Mouse (Mus musculus) brown adipose tissue, adult 24 weeks (tissue): ENCODE results near the gene Xdh. TPM values are rescaled to one million over a fixed set of nuclear protein-coding genes. Genes with fewer than 3 reads are reported as not detected.
"Not testable (repeated sequence)": the region's sequence is repeated elsewhere in the genome, so short reads cannot be mapped to it uniquely, and the experiment has no call there.

Source experiments
- H3K27ac ChIP-seq: fragments of 200-500 bp; replicated peaks from 2 replicates; pipeline ENCODE4 v1.5.1; 2012; ENCODE audit warnings: low read depth, mild to moderate bottlenecking, low read length
- H3K4me1 ChIP-seq: fragments of 200-500 bp; 2 replicates; pipeline ENCODE4 v1.6.1; 2012; ENCODE audit warnings: low read length, mixed read lengths; ENCODE audit not compliant: control insufficient read depth, insufficient read depth, insufficient read length
- H3K4me3 ChIP-seq: fragments of 200-500 bp; 2 replicates; pipeline ENCODE4 v1.5.1; 2012; ENCODE audit warnings: low read depth, mild to moderate bottlenecking, low read length, moderate library complexity; ENCODE audit not compliant: insufficient read depth
- polyA plus RNA-seq: library from polyadenylated mRNA; stranded (reverse); fragments of >200 nt; gene quantifications from 2 replicates; pipeline ENCODE4 v1.2.4, GENCODE M21; 2012; ENCODE audit not compliant: missing spikeins, insufficient read depth, insufficient read length

Xdh gene
- polyA plus RNA-seq, 1 experiment = 49.3 TPM

DNA sequence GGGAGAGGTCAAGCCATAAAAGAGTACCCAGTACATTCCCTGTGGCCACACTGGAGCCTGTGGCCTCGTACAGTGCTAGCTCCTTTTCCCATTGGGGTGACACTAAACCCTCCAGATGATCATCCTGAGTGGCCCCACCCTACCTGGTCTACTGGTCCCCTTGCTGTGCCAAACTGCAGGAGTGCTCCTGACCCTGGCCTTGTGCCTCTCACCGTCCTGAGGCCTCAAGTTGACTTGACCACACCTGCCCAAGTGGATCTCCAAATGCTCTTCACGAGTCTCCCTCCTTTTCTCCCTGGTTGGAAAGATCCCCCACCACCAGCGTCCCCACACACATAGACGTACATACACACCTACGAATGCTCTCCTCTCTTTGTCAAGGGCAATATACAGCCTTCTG is 69.7 kb downstream of the Xdh start:
- Histone ChIP-seq H3K4me3 (no peak overlapping the region), H3K4me1 (no peaks in the 10 kb centered on the region), H3K27ac (no peak overlapping the region)

GRCm38 (mm10) chr17:73879262-73879916 is 70.6 kb downstream of the Xdh start:
- no peak overlapping the region for H3K27ac ChIP-seq
- no peaks in the 10 kb centered on the region for H3K4me1 ChIP-seq
- H3K4me3 ChIP-seq = no peak overlapping the region

DNA sequence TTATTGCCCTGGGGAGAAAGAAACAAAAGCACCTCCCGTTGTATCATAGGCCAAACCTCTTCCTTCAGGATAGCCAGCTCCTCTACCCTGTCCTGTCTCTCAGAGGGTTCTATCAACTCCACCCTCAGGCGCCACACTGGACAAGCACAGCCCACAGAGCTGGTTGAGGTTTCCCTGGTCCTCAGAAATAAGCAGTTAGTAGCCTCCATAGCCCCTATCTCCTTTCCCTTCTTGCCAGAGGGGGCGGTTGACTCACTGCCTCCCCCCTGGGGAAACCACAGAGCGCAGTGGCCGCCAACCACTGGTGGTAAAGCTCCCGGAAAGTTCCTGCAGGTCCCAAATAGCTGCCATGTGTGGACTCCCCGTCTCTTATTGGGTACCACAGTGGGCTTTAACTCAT is 74.3 kb downstream of the Xdh start:
- no peak overlapping the region for H3K27ac ChIP-seq

GRCm38 (mm10) chr17:73875268-73875667 is 74.7 kb downstream of the Xdh start:
- Histone ChIP-seq H3K4me3 (no peak overlapping the region), H3K27ac (no peak overlapping the region)

More for the DNA sequence above, 74.3 kb downstream of the Xdh start:
- Histone ChIP-seq H3K4me1 (no peaks in the 10 kb centered on the region), H3K4me3 (no peak overlapping the region)

DNA sequence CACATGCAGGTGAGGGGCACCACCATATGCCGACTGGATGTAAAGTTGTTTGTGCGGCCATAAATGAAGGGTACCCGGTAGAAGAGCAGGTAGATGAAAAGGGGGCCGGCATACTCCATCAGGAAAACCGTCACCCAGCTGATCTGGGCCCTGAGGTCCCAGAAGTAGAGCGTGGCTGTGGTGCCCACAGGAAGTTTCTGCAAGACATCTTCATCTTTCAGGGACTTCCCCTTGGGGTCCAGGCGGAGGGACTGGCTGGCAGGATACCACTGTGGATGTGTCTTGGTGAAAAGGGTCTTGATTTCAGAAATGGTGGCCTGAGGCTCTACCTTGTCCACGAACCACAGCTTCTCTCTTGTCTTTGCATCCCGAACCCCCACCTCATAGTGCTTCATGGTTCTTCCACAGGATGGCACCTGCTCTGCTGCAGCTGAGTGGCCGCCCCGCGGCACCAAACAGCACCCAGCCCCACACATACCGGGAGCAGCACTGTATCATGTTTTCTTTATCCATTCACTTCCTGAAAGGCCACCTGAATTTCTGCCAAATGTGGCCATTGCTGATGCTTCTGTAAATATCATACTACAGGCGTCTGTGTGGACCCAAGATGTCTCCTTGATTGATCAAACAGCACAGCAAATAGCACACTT is 78.9 kb downstream of the Xdh start:
- Histone ChIP-seq H3K4me3 (no peak overlapping the region), H3K4me1 (no peaks in the 10 kb centered on the region)

More at GRCm38 (mm10) chr17:73875268-73875667, 74.7 kb downstream of the Xdh start:
- no peaks in the 10 kb centered on the region for H3K4me1 ChIP-seq

DNA sequence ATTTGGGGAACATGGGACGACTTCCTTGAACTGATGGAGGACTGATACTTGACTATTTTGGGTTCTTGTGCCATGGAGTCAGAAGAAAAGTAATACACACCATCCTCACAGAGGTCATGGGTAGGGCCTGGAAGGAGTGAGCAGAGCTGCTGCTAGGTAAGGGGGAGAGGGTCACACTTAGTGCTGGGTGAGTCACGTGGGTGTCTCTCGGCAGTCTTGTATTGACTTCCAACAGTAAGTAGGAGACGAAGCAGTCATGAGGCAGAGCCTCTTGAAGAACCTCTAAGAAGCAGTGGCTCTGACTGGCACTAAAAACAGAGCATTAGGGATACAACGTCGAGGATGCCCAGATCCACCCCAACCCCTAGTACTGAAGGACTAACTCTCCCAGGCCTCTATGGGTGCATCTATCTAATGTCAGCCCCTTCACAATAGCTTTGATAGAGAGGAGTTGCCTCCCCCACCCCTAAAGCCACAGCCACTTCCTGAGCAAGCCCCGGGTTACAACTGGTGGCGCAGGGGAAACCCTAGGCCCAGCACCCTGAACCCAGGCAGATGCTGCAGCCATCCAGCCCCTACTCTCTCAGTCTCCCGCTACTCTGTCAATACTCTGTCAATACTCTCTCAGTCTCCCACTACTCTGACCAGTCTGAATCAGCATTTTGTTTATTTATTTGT is 80.8 kb downstream of the Xdh start:
- Histone ChIP-seq H3K4me3 (no peak overlapping the region), H3K27ac (no peak overlapping the region), H3K4me1 (no peaks in the 10 kb centered on the region)

More for the DNA sequence above, 78.9 kb downstream of the Xdh start:
- H3K27ac ChIP-seq = no peak overlapping the region

DNA sequence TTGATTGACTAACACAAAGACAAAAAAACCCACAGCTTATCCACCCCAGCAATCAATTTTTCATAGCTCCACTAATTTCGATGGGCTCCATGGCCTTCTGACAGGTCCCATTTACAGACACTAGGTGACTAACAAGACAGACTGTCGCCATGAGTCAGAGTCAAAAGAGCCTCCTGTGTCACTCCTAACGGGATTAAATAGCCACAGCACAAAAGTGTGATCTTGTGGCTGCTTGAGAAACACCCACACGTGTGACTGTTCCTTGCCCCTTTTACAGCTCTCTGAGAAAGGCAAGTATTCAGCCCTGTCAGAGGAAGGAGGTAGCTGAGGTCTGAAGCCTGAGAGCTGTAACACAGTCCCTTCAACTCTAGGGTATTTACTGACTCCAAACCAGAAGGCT is 96.3 kb downstream of the Xdh start:
- Histone ChIP-seq H3K4me3 (no peak overlapping the region), H3K27ac (no peak overlapping the region), H3K4me1 (no peaks in the 10 kb centered on the region)

DNA sequence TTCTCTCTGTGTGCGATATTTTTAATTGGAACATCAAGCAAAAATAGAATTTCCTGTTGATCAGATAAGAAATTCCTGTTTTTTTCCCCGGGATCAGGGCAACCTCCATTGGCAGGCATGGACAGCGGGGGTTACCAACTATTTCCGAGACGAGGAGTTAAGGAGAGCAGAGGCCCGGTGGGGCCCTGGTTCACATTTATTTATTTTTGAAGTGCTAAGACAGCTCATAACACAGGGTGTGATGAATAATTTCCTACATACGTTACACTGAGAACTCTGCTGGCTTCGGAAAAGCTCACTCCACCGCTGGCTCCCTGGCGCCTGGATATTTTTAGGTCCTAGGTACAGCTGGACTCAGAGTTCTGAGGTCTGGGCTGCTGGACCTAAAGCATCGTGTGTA is 97.0 kb downstream of the Xdh start:
- no peak overlapping the region for H3K27ac ChIP-seq
- H3K4me1 ChIP-seq = no peaks in the 10 kb centered on the region
- no peak overlapping the region for H3K4me3 ChIP-seq

- H3K4me3 ChIP-seq = no peak overlapping the region
Observed at GRCm38 (mm10) chr17:73847399-73847798, 102.6 kb downstream of the Xdh start.

GRCm38 (mm10) chr17:73845632-73846031 is 104.4 kb downstream of the Xdh start:
- Histone ChIP-seq H3K27ac (no peak overlapping the region), H3K4me1 (no peaks in the 10 kb centered on the region), H3K4me3 (no peak overlapping the region)

More at GRCm38 (mm10) chr17:73847399-73847798, 102.6 kb downstream of the Xdh start:
- H3K4me1 ChIP-seq = no peaks in the 10 kb centered on the region
- no peak overlapping the region for H3K27ac ChIP-seq

- Histone ChIP-seq H3K27ac (no peak overlapping the region), H3K4me3 (no peak overlapping the region), H3K4me1 (no peaks in the 10 kb centered on the region)
Observed at GRCm38 (mm10) chr17:73842963-73843362, 107.0 kb downstream of the Xdh start.

DNA sequence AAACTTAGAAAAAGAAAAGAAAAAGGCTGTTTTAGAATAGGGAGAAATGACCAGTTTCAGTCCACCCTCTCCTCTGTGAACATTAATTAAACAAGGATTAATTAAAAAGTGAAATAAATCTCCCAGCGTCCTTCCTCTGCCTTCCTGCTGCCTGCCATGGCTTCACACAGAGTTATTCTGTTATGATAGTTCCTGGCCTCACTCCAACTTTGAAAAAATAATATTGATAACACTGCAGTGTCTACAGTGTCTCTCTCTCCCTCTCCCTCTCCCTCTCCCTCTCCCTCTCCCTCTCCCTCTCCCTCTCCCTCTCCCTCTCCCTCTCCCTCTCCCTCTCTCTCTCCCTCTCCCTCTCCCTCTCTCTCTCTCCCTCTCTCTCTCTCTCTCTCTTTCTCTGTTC is 110.1 kb downstream of the Xdh start:
- not testable (repeated sequence) for H3K4me1 ChIP-seq, H3K27ac ChIP-seq, H3K4me3 ChIP-seq

- no peaks in the 10 kb centered on the region for H3K4me1 ChIP-seq
- no peak overlapping the region for H3K4me3 ChIP-seq
- H3K27ac ChIP-seq = no peak overlapping the region
Observed at GRCm38 (mm10) chr17:73839086-73839835, 110.7 kb downstream of the Xdh start.

DNA sequence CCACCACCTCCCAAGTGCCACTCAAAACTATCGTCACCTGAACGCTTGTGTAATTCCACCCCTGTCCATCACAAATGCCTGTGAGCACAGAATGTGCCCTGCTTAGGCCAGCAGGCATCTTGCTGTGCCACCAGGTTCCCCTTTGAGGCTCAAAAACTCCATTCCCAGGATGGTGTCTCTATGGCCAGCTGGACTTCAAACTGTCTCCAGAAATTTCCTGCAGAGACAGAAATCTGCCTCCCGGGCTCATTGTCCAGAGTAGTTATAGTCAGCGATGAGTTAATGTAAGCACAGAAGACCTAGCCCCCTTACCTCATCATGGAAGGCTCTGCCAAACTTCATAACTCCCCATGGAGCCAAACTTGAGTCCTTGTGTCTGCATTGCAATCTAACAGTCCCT is 112.8 kb downstream of the Xdh start:
- Histone ChIP-seq H3K4me3 (no peak overlapping the region), H3K27ac (no peak overlapping the region), H3K4me1 (no peaks in the 10 kb centered on the region)

GRCm38 (mm10) chr17:73836601-73837000 is 113.4 kb downstream of the Xdh start:
- Histone ChIP-seq H3K4me1 (no peaks in the 10 kb centered on the region), H3K27ac (no peak overlapping the region), H3K4me3 (no peak overlapping the region)
